23 mouse cellular contexts compared by ENCODE assay signal in the genomic region with DNA sequence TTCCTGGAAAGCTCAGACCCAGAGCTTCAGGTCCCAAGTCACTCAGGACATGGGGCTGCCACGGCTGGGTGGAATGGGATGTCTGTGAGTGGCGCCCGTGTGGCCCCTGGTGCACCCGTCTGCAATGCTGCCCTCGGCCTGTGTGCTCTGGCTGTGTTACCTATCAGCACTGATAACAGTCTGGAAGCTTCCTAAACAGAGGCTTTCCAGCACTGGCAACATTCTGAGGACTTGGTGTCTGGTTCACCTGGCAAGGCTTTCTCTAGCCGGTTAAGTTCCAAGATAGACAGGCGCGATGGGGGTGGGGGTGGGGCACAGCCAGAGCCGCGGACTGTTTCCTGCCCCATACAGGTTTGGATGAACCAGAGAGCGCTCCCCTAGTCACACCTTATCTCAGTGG. TPM values are rescaled to one million over a fixed set of nuclear protein-coding genes. Genes with fewer than 3 reads are reported as not detected.
"Had no signal": no experiment of that assay in that cellular context is flagged by ENCODE, and none has a peak within 500 bp of the region (broad histone marks: within the 10 kb centered on the region; RNA-seq: fewer than 3 reads in every experiment).

No protein-coding gene starts in this region.

- H3K9ac ChIP-seq: liver, embryonic 14.5 days; midbrain, embryonic 13.5 days; neural tube, embryonic 15.5 days had no signal

- H3K4me3 ChIP-seq: kidney, embryonic 15.5 days; megakaryocyte, embryonic 14.5 days; midbrain, embryonic 13.5 days; myocyte; neural tube, embryonic 15.5 days had no signal

- H3K4me2 ChIP-seq: kidney, embryonic 15.5 days; midbrain, embryonic 13.5 days; neural tube, embryonic 15.5 days had no signal

- H3K9me3 ChIP-seq: kidney, embryonic 15.5 days; megakaryocyte, embryonic 14.5 days; midbrain, embryonic 13.5 days; neural tube, embryonic 15.5 days had no signal

- H3K27me3 ChIP-seq: neural tube, embryonic 15.5 days had no signal

- H3K27ac ChIP-seq: kidney, embryonic 15.5 days; liver, embryonic 14.5 days; macrophage; midbrain, embryonic 13.5 days; neural tube, embryonic 15.5 days had no signal

- ATAC-seq: midbrain, embryonic 13.5 days had no signal

- H3K36me3 ChIP-seq: kidney, embryonic 15.5 days; midbrain, embryonic 13.5 days; neural tube, embryonic 15.5 days had no signal

- DNase-seq: kidney, postnatal 14 days; liver; lung, adult 2 months; lung, postnatal 10 days; right cerebral cortex, adult 18-20 months; right cerebral cortex, postnatal 25 days; thymus, postnatal 4 days had no signal

RNA-seq across cellular contexts. Expression of gene Kcne1, which starts 3.3 kb away (rescaled TPM):
- total RNA-seq: layer of hippocampus, adult 8-10 months; layer of hippocampus, postnatal 14 days; left cerebral cortex, adult 18-20 months; left cerebral cortex, postnatal 14 days had no signal
- polyA plus RNA-seq: large intestine, adult 2 months; liver, embryonic 14.5 days; lung, adult 2 months; macrophage; midbrain, embryonic 13.5 days; myocyte; small intestine, adult 2 months had no signal

RNA-seq across cellular contexts. Expression of gene Fam243, which starts 34.7 kb away (rescaled TPM):
- total RNA-seq: layer of hippocampus, adult 8-10 months; layer of hippocampus, postnatal 14 days; left cerebral cortex, adult 18-20 months; left cerebral cortex, postnatal 14 days had no signal
- polyA plus RNA-seq: kidney, embryonic 15.5 days; large intestine, adult 2 months; limb, embryonic 11.5 days; lung, adult 2 months; macrophage; midbrain, embryonic 13.5 days; myocyte; neural tube, embryonic 11.5 days; neural tube, embryonic 15.5 days; small intestine, adult 2 months; stomach, embryonic 16.5 days had no signal
